Mouse (Mus musculus) left cerebral cortex, postnatal 4 days (tissue): ENCODE data around the gene Rab11fip3. TPM values are rescaled to one million over a fixed set of nuclear protein-coding genes. Genes with fewer than 3 reads are reported as not detected.

Experiments used
- DNase-seq: peaks from one replicate; pipeline ENCODE4 v3.0.0-alpha.2; 2022
- intact Hi-C: fragments of 180-260 bp; cut with DNase I; formaldehyde crosslinking; loops from one replicate; pipeline ENCODE4 v1.15.1; 2025
- total RNA-seq, 2 experiments: library from RNA; stranded (reverse); gene quantifications; 2 replicates each; pipeline ENCODE4 v1.2.3; 2021

The Rab11fip3 gene
- total RNA-seq, 2 experiments from 2014 or later = 79.6 to 82.5 TPM

GRCm38 (mm10) chr17:25943221-25943620, 126.1 kb downstream of the Rab11fip3 start:
- no peak for DNase-seq
- intact Hi-C loops = no loop called here

GRCm38 (mm10) chr17:25942597-25943151, 126.7 kb downstream of the Rab11fip3 start:
- intact Hi-C loops = no loop called here
- no peak for DNase-seq

- DNase-seq = peak; percentile 80
- intact Hi-C loops = no loop called here
These were observed 127.7 kb downstream of the Rab11fip3 start for GRCm38 (mm10) chr17:25941511-25942241.

Other genes starting within 250 kb of the Rab11fip3 start
- gene Wdr24, start 245.9 kb downstream of the Rab11fip3 start, total RNA-seq = 10 to 100 TPM; 25.2 to 26.5 TPM
- 10 to 100 TPM; 54.8 to 55.1 TPM for gene Jmjd8, start 240.7 kb downstream of the Rab11fip3 start, total RNA-seq
- gene Stub1, start 236.2 kb downstream of the Rab11fip3 start, total RNA-seq = 100 to 1,000 TPM; 162 to 171 TPM
- gene Rhbdl1, start 232.3 kb downstream of the Rab11fip3 start, total RNA-seq = 10 to 100 TPM; 58.5 to 61.5 TPM
- gene Gm20683, start 227.8 kb downstream of the Rab11fip3 start, total RNA-seq = 10 to 100 TPM; 22.7 to 26.6 TPM
- 10 to 100 TPM; 58.5 to 65.2 TPM for gene Rhot2, start 224.7 kb downstream of the Rab11fip3 start, total RNA-seq
- 10 to 100 TPM; 37.4 to 39.4 TPM for gene Wdr90, start 208.1 kb downstream of the Rab11fip3 start, total RNA-seq
- 10 to 100 TPM; 16.7 to 18.3 TPM for gene Mcrip2, start 200.8 kb downstream of the Rab11fip3 start, total RNA-seq
- gene Mettl26, start 194.5 kb downstream of the Rab11fip3 start, total RNA-seq = 10 to 100 TPM; 24.1 to 25.8 TPM
- 1 to 10 TPM; 1.3 to 2.2 TPM for gene Wfikkn1, start 188.7 kb downstream of the Rab11fip3 start, total RNA-seq
- 10 to 100 TPM; 47.0 to 47.2 TPM for gene Rab40c, start 149.8 kb downstream of the Rab11fip3 start, total RNA-seq
- gene Pigq, start 124.6 kb downstream of the Rab11fip3 start, total RNA-seq = 100 to 1,000 TPM in 1 of 2 experiments, 10 to 100 TPM in 1; 87.1 to 104 TPM
- gene Nhlrc4, start 124.6 kb downstream of the Rab11fip3 start, total RNA-seq = not detected
- not detected for gene A930017K11Rik, start 117.0 kb downstream of the Rab11fip3 start, total RNA-seq
- gene Capn15, start 83.8 kb downstream of the Rab11fip3 start, total RNA-seq = 10 to 100 TPM; 42.2 to 45.9 TPM
- gene Decr2, start 20.8 kb upstream of the Rab11fip3 start, total RNA-seq = 10 to 100 TPM; 21.7 to 24.3 TPM
- gene Nme4, start 26.0 kb upstream of the Rab11fip3 start, total RNA-seq = 1 to 10 TPM; 8.9 to 9.6 TPM
- 1 to 10 TPM; 7.0 to 7.7 TPM for gene Tmem8, start 43.7 kb upstream of the Rab11fip3 start, total RNA-seq
- 10 to 100 TPM; 74.2 to 80.5 TPM for gene Mrpl28, start 53.9 kb upstream of the Rab11fip3 start, total RNA-seq
- gene Axin1, start 69.1 kb upstream of the Rab11fip3 start, total RNA-seq = 10 to 100 TPM; 37.5 to 37.8 TPM
- under 1 TPM; 0.40 to 0.80 TPM for gene Pdia2, start 129.5 kb upstream of the Rab11fip3 start, total RNA-seq
- gene Rgs11, start 133.4 kb upstream of the Rab11fip3 start, total RNA-seq = 10 to 100 TPM; 46.8 to 48.6 TPM
- 100 to 1,000 TPM; 165 to 166 TPM for gene Arhgdig, start 138.2 kb upstream of the Rab11fip3 start, total RNA-seq
- 10 to 100 TPM; 25.3 to 29.9 TPM for gene Fam234a, start 174.7 kb upstream of the Rab11fip3 start, total RNA-seq
- 100 to 1,000 TPM; 106 to 112 TPM for gene Luc7l, start 183.3 kb upstream of the Rab11fip3 start, total RNA-seq